19 mouse cellular contexts compared by ENCODE assay signal in genomic region chr13:76564061-76564460, GRCm38 (mm10).
DNase-seq lines count a peak whose midpoint lies in the region; ATAC-seq and TF ChIP-seq lines count a peak whose summit lies in the region.
"Had no signal": no experiment of that assay in that cellular context is flagged by ENCODE, and none has a peak within 500 bp of the region (broad histone marks: within the 10 kb centered on the region; RNA-seq: fewer than 3 reads in every experiment).

No protein-coding gene starts in this region.

- H3K27ac ChIP-seq in forebrain, postnatal 0 days (ENCODE audit: low read depth, low read length) = no peak overlapping the region
- no peak overlapping the region for H3K27ac ChIP-seq in forebrain, embryonic 12.5 days
- H3K27ac ChIP-seq: embryonic facial prominence, embryonic 13.5 days; forebrain, embryonic 13.5 days; heart, embryonic 10.5 days; hindbrain, embryonic 10.5 days; hindbrain, embryonic 15.5 days had no signal

- H3K27me3 ChIP-seq in forebrain, postnatal 0 days (ENCODE audit: insufficient read depth, low read length) = no peaks in the 10 kb centered on the region
- H3K27me3 ChIP-seq in forebrain, embryonic 12.5 days = no peaks in the 10 kb centered on the region
- H3K27me3 ChIP-seq: embryonic facial prominence, embryonic 13.5 days; forebrain, embryonic 13.5 days; hindbrain, embryonic 15.5 days had no signal

- no peak overlapping the region for H3K9ac ChIP-seq in forebrain, postnatal 0 days
- no peak overlapping the region for H3K9ac ChIP-seq in forebrain, embryonic 12.5 days
- H3K9ac ChIP-seq: embryonic facial prominence, embryonic 13.5 days; forebrain, embryonic 13.5 days; hindbrain, embryonic 15.5 days had no signal

- H3K4me1 ChIP-seq in forebrain, postnatal 0 days (ENCODE audit: insufficient read depth) = no peaks in the 10 kb centered on the region
- no peaks in the 10 kb centered on the region for H3K4me1 ChIP-seq in forebrain, embryonic 12.5 days
- H3K4me1 ChIP-seq: embryonic facial prominence, embryonic 13.5 days; forebrain, embryonic 13.5 days; heart, embryonic 10.5 days; hindbrain, embryonic 10.5 days; hindbrain, embryonic 15.5 days had no signal

- intact Hi-C loops in heart, postnatal 10 days (cut with DNase I) = no loop called here

- TF ChIP-seq CTCF in forebrain, postnatal 0 days (IDR thresholded peaks at IDR 0.05; ENCODE audit: low read depth) = no peak

- H3K4me3 ChIP-seq in forebrain, postnatal 0 days (ENCODE audit: low read depth, low read length) = no peak overlapping the region
- no peak overlapping the region for H3K4me3 ChIP-seq in forebrain, embryonic 12.5 days (replicated peaks)
- H3K4me3 ChIP-seq: embryonic facial prominence, embryonic 13.5 days; forebrain, embryonic 13.5 days; heart, embryonic 10.5 days; hindbrain, embryonic 10.5 days; hindbrain, embryonic 15.5 days had no signal

- no peak; the same call in 1 of the 2 replicates for ATAC-seq in forebrain, postnatal 0 days
- no peak for ATAC-seq in forebrain, embryonic 12.5 days (ENCODE audit: low FRiP score)
- ATAC-seq: forebrain, embryonic 13.5 days; intestine, embryonic 16.5 days had no signal

- H3K9me3 ChIP-seq in forebrain, postnatal 0 days (ENCODE audit: low read length) = no peaks in the 10 kb centered on the region
- no peaks in the 10 kb centered on the region for H3K9me3 ChIP-seq in forebrain, embryonic 12.5 days
- H3K9me3 ChIP-seq: embryonic facial prominence, embryonic 13.5 days; forebrain, embryonic 13.5 days; heart, embryonic 10.5 days; hindbrain, embryonic 10.5 days; hindbrain, embryonic 15.5 days had no signal

- peak; percentile 12 for DNase-seq in forebrain, postnatal 0 days
- peak; percentile 67 for DNase-seq in cerebellum, adult 11 months
- peak; percentile 69 for DNase-seq in cerebellum, adult 8-10 months
- peak; percentile 56 to 79 for DNase-seq in cerebellum, postnatal 14 days
- DNase-seq in kidney, postnatal 36 days = no peak
- no peak for DNase-seq in heart, postnatal 10 days
- DNase-seq in right cerebral cortex, postnatal 36 days (ENCODE audit: low spot score in 2 of 2) = no peak
- DNase-seq: adrenal gland, postnatal 10 days; gastrocnemius, postnatal 10 days; heart, adult 18-20 months; heart, postnatal 14 days; kidney, adult 2 months had no signal

- H3K36me3 ChIP-seq in forebrain, postnatal 0 days (ENCODE audit: insufficient read depth) = no peaks in the 10 kb centered on the region
- H3K36me3 ChIP-seq in forebrain, embryonic 12.5 days (replicated peaks) = no peaks in the 10 kb centered on the region
- H3K36me3 ChIP-seq: embryonic facial prominence, embryonic 13.5 days; heart, embryonic 10.5 days; hindbrain, embryonic 10.5 days; hindbrain, embryonic 15.5 days had no signal

- H3K4me2 ChIP-seq in forebrain, postnatal 0 days (ENCODE audit: low read depth) = no peak overlapping the region
- H3K4me2 ChIP-seq in forebrain, embryonic 12.5 days = no peak overlapping the region
- H3K4me2 ChIP-seq: embryonic facial prominence, embryonic 13.5 days; forebrain, embryonic 13.5 days; hindbrain, embryonic 15.5 days had no signal

Comparison
In these comparisons a context has a peak if more than half of its experiments do, and no peak if none do; other contexts are left out.
1. DNase-seq: peak in forebrain, postnatal 0 days (single experiment), cerebellum, adult 11 months (single experiment), cerebellum, adult 8-10 months (single experiment) and cerebellum, postnatal 14 days (2 of 2); none in kidney, postnatal 36 days (0 of 2), heart, postnatal 10 days (0 of 2) and right cerebral cortex, postnatal 36 days (0 of 2).